Mouse (Mus musculus): ENCODE data around the gene Slc4a2. TPM values are rescaled to one million over a fixed set of nuclear protein-coding genes. Genes with fewer than 3 reads are reported as not detected.

Gene Slc4a2
- polyA plus RNA-seq, 1 experiment from 2014 or later, result 28.7 TPM

DNA sequence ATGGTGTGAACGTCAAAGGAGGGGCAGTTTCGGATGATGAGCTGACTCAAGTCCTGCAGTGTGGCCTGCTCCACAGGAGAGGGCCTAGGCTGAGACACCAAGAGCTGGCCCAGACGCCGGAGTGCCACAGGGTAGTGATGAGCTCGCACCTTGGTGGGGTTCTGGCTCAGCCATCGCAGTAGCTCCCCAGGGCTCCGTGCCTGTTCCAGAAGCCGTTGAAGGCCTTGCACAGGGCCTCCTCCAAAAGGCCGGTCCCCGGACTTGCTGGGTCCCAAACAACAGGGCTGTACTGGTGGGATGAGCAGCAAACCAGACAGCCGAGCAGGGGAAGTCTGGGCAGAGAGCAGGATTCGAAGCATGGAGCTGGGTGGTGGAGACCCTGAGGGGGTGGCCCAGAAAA lies 20.3 kb downstream of the Slc4a2 start:
- Histone ChIP-seq H3K27me3 (ENCODE audit: control insufficient read depth, insufficient read depth, low read length) (no peaks in the 10 kb centered on the region), H3K9me3 (ENCODE audit: control insufficient read depth, low read length) (no peaks in the 10 kb centered on the region), H3K4me2 (ENCODE audit: low read depth, low read length, severe bottlenecking) (peak overlapping the region; percentile 87), H3K9ac (ENCODE audit: low read length) (peak overlapping the region; percentile 97), H3K4me3 (ENCODE audit: low read depth, low read length) (peak overlapping the region; percentile 93), H3K27ac (ENCODE audit: low read depth, low read length) (no peak overlapping the region), H3K36me3 (ENCODE audit: control insufficient read depth, insufficient read depth, low read length) (peaks cover 3% of the 10 kb centered on the region; the same call in 1 of the 2 replicates), H3K4me1 (replicated peaks; ENCODE audit: control insufficient read depth, insufficient read depth, low read length) (peaks cover 19% of the 10 kb centered on the region; the same call in 1 of the 2 replicates)
- 89% methylated on average over 12 of the region's 12 CpGs for WGBS
- no peak for ATAC-seq (replicated peaks; ENCODE audit: low FRiP score)
- no peak for DNase-seq (ENCODE audit: low spot score)

DNA sequence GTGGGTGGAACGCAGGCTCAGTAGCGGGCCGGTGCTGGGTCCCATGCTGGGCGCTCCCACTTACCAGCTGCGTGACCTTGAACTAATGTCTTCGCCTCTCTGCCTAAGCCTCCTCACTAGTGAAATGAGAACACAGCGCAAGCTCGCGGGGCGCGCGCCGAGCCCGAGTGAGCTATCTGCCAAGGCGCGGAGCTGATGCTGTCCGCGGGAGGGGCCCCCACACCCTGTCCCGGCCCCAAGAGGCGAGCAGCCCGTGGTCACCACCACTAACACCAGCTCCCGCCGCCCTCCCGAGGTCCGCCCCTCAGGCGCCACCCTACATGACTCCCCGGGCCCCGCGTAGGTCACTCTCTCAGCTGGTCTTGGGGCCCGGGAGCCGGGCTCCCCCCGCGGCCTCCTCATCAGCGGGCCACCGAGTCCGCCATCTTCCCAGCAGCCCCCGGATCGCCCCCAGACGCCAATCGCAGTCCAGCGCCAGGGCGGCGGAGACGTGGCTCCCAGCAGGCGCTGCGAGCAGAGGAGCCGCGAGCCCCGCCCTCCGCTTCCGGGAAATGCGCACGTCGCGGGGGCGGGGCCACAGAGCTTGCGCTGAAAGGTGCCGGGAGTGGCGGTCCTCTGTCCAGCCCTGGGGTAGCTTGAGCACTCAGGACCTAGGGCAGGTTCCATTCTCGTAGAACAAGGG lies 21.2 kb downstream of the Slc4a2 start, which contains the start of gene Fastk:
Gene Fastk (minus strand): TSS at position 542 of the 682 bp plus-strand sequence.
- H3K4me2 ChIP-seq (ENCODE audit: low read depth, low read length, severe bottlenecking), result peak within 1 kb of the TSS; percentile 87
- peak; percentile 82 for ATAC-seq (replicated peaks; ENCODE audit: low FRiP score)
- DNase-seq (ENCODE audit: low spot score), result peak; percentile 96
- peak within 1 kb of the TSS; percentile 97 for H3K9ac ChIP-seq (ENCODE audit: low read length)
- no peaks in the 10 kb centered on the region for H3K27me3 ChIP-seq (ENCODE audit: control insufficient read depth, insufficient read depth, low read length)
- WGBS, result under 1% methylated on average over 60 of the region's 60 CpGs
- H3K4me3 ChIP-seq (ENCODE audit: low read depth, low read length), result peak within 1 kb of the TSS; percentile 93
- H3K36me3 ChIP-seq (ENCODE audit: control insufficient read depth, insufficient read depth, low read length), result peaks cover 3% of the 10 kb centered on the region; the same call in 1 of the 2 replicates
- H3K4me1 ChIP-seq (replicated peaks; ENCODE audit: control insufficient read depth, insufficient read depth, low read length), result peaks cover 19% of the 10 kb centered on the region; the same call in 1 of the 2 replicates
- no peaks in the 10 kb centered on the region for H3K9me3 ChIP-seq (ENCODE audit: control insufficient read depth, low read length)
- peak within 1 kb of the TSS; percentile 75 for H3K27ac ChIP-seq (ENCODE audit: low read depth, low read length)

DNA sequence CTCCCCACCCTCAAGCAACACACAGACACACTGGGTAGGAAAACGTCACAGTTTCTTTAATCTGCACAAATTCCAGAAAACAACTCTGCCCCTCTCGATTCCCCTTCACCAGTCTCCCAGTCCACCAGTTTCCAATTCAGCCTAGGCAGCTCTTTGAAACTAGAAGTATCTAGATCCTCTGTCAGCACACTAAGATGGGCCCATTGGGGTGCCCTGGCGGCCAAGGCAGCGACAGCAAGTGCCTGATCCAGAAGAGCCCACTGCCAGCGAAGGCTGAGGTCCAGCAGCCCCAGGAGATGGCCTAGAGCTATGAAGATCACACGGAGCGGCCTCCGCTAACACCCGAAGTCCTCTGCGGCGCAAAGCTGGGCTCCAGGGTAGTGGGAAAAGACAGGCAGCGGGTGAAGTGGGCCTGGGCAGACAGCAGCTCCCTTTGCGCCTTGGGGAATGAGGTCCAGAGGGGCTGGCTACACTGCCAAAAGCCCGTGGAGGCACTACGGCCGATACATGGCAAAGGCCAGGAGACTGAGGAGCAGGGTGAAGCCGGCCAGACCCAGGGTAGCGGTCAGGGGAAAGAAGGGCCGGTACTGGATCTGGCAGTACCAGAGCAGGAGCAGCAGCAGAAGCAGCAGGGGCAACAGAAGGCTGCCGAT lies 21.9 kb downstream of the Slc4a2 start:
- 56% methylated on average over 20 of the region's 20 CpGs for WGBS
- no peak for DNase-seq (ENCODE audit: low spot score)
- peaks cover 19% of the 10 kb centered on the region; the same call in 1 of the 2 replicates for H3K4me1 ChIP-seq (replicated peaks; ENCODE audit: control insufficient read depth, insufficient read depth, low read length)

DNA sequence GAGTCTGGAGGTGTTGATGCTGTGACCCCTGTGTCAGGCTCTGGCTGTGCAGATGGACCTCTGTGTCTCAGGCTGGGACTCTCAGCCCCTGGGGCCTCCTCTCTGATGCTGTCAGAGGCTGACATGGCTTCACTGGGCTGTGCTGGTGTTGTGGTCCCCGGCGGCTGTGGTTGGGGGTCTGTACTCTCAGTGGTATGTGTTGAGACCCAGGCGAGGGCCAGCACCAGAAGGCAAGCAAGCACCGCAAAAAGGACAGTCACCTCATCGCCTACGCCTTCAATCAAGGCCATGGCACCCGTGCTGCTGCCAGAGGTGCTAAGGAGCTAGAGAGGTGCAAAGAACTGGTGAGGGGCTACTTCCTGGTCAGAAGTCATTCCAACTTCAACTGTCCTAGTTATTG lies 23.0 kb downstream of the Slc4a2 start:
- Histone ChIP-seq H3K9me3 (ENCODE audit: control insufficient read depth, low read length) (no peaks in the 10 kb centered on the region), H3K4me3 (ENCODE audit: low read depth, low read length) (no peak overlapping the region), H3K9ac (ENCODE audit: low read length) (no peak overlapping the region), H3K4me1 (replicated peaks; ENCODE audit: control insufficient read depth, insufficient read depth, low read length) (peaks cover 24% of the 10 kb centered on the region; the same call in 1 of the 2 replicates), H3K27ac (ENCODE audit: low read depth, low read length) (no peak overlapping the region), H3K36me3 (ENCODE audit: control insufficient read depth, insufficient read depth, low read length) (no peaks in the 10 kb centered on the region; the same call in 1 of the 2 replicates), H3K27me3 (ENCODE audit: control insufficient read depth, insufficient read depth, low read length) (no peaks in the 10 kb centered on the region), H3K4me2 (ENCODE audit: low read depth, low read length, severe bottlenecking) (0 out of 2 replicates have a peak overlapping the region, but pooled peaks have one; percentile 83)
- ATAC-seq (replicated peaks; ENCODE audit: low FRiP score) (no peak), DNase-seq (ENCODE audit: low spot score) (no peak)
- 93% methylated on average over 7 of the region's 7 CpGs for WGBS

More for the DNA sequence above, 21.9 kb downstream of the Slc4a2 start:
- H3K4me2 ChIP-seq (ENCODE audit: low read depth, low read length, severe bottlenecking), result peak overlapping the region; percentile 87
- no peaks in the 10 kb centered on the region for H3K9me3 ChIP-seq (ENCODE audit: control insufficient read depth, low read length)
- H3K4me3 ChIP-seq (ENCODE audit: low read depth, low read length), result peak overlapping the region; percentile 93
- H3K27me3 ChIP-seq (ENCODE audit: control insufficient read depth, insufficient read depth, low read length), result no peaks in the 10 kb centered on the region
- no peak; the same call in 1 of the 2 replicates for ATAC-seq (replicated peaks; ENCODE audit: low FRiP score)
- H3K9ac ChIP-seq (ENCODE audit: low read length), result peak overlapping the region; percentile 97
- H3K27ac ChIP-seq (ENCODE audit: low read depth, low read length), result peak overlapping the region; percentile 63
- H3K36me3 ChIP-seq (ENCODE audit: control insufficient read depth, insufficient read depth, low read length), result peaks cover 3% of the 10 kb centered on the region; the same call in 1 of the 2 replicates

DNA sequence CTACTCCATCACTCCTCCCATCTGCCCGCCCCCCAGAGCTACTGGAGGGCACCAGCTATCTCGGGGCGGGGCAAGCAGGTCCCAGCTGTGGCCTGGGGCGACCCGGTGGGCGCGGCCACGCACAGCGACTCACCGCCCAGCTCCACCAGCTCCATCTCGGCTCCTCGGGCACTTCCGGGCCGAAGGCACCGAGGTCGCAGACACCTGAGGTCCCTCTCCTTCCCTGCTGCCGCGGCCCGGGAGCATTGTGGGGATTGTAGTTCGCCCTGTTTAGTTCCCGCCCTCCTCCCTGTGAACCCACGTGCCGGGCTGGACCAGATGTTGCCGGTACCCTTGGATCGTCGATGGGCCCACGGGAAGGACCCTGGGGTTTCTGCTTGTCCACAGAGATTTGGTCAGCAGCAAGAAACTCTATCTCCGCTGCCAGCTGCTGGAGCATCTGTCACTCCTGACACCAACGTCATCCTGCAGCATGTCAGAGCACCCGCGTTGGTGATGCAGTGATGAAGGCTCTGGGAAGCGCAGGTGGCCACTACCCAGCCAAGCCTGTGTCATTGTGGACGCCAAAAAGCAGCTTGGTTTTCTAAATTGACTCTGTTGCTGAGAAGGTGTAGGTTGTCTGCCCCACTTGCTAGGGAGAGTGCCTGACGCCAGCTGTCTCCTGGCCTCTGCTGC lies 24.1 kb downstream of the Slc4a2 start, which contains the start of gene Tmub1:
Gene Tmub1 (minus strand): TSS at position 231 of the 675 bp plus-strand sequence.
- H3K27ac ChIP-seq (ENCODE audit: low read depth, low read length), result no peak within 1 kb of the TSS
- peak; percentile 48 for ATAC-seq (replicated peaks; ENCODE audit: low FRiP score)
- H3K9ac ChIP-seq (ENCODE audit: low read length), result peak within 1 kb of the TSS; percentile 66
- peaks cover 24% of the 10 kb centered on the region; the same call in 1 of the 2 replicates for H3K4me1 ChIP-seq (replicated peaks; ENCODE audit: control insufficient read depth, insufficient read depth, low read length)
- no peaks in the 10 kb centered on the region for H3K27me3 ChIP-seq (ENCODE audit: control insufficient read depth, insufficient read depth, low read length)
- H3K4me3 ChIP-seq (ENCODE audit: low read depth, low read length), result peak within 1 kb of the TSS; percentile 55
- 3% methylated on average over 34 of the region's 34 CpGs for WGBS
- H3K36me3 ChIP-seq (ENCODE audit: control insufficient read depth, insufficient read depth, low read length), result no peaks in the 10 kb centered on the region
- H3K9me3 ChIP-seq (ENCODE audit: control insufficient read depth, low read length), result no peaks in the 10 kb centered on the region
- peak; percentile 86 for DNase-seq (ENCODE audit: low spot score)
- peak within 1 kb of the TSS; percentile 83 for H3K4me2 ChIP-seq (ENCODE audit: low read depth, low read length, severe bottlenecking)

DNA sequence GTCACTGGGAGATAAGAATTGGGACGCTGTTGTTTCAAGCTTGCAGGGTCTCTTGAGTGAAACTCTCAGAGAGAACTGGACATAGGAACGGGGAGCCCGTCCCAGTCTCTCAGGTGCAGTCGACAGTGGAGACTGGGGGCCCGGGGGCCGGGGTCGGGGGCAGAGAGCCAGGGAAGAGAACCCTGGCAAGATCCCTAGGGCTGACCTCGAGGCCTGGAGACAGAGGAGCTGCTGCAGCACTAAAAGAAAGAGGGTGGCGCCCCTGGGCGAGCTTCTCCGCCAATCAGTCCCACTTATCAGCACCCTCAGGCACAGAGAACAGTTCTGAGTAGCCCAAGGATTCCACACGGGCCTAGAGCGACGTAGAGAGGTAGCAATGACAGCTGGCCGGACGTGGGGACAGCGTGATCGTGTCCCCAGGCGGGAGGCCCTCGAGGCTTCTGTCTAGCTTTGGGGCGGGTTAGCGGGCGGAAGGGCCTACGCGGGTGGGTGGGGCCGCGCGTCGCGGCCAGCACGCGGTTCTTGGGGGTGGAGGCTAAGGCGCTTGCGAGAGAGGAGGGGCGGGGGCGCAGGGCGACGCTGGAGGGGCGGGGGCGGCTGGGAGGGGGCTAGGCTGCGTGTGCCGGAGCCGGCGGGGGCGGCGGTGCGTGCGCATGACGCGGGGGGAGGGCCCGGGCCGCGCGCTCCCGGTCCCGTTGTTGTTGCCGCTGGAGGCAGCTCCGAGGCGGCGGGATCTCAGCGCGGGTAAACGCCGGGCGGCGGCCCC lies 27.8 kb downstream of the Slc4a2 start:
- peak overlapping the region; percentile 86 for H3K27ac ChIP-seq (ENCODE audit: low read depth, low read length)
- peak overlapping the region; percentile 98 for H3K4me2 ChIP-seq (ENCODE audit: low read depth, low read length, severe bottlenecking)
- DNase-seq (ENCODE audit: low spot score) (peak; percentile 95), ATAC-seq (replicated peaks; ENCODE audit: low FRiP score) (peak; percentile 73)
- WGBS, result 3% methylated on average over 50 of the region's 66 CpGs
- peak overlapping the region; percentile 93 for H3K4me3 ChIP-seq (ENCODE audit: low read depth, low read length)
- no peaks in the 10 kb centered on the region for H3K9me3 ChIP-seq (ENCODE audit: control insufficient read depth, low read length)
- H3K27me3 ChIP-seq (ENCODE audit: control insufficient read depth, insufficient read depth, low read length), result no peaks in the 10 kb centered on the region
- H3K4me1 ChIP-seq (replicated peaks; ENCODE audit: control insufficient read depth, insufficient read depth, low read length), result peaks cover 36% of the 10 kb centered on the region
- no peaks in the 10 kb centered on the region for H3K36me3 ChIP-seq (ENCODE audit: control insufficient read depth, insufficient read depth, low read length)
- H3K9ac ChIP-seq (ENCODE audit: low read length), result peak overlapping the region; percentile 93

DNA sequence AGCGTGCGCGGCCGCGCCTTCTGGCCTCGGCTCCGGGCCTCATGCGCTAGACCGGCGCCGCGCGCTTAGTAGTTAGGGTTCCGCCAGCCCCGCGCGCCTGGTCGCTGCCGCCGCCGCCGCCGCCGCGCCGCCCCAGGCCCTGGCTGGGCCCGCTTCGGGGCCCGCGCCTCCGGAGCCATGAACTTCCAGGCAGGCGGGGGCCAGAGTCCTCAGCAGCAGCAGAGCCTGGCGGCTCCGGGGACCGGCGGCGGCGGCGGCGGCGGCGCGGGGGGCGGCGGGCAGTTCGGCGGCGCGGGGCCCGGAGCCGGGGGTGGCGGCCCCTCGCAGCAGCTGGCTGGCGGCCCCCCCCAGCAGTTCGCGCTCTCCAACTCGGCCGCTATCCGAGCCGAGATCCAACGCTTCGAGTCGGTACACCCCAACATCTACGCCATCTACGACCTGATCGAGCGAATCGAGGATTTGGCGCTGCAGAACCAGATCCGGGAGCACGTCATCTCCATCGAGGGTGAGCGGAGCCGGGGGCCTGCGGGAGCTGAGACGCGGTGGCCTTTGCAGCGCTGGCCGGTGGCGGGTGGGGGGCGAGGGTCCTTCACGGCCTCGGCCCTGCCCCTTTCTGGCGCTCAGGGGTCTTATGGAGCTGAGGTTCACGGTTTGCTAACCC lies 28.5 kb downstream of the Slc4a2 start, which contains the start of gene Agap3:
Gene Agap3 (plus strand): TSS at position 148 of the 661 bp plus-strand sequence.
- peak within 1 kb of the TSS; percentile 86 for H3K27ac ChIP-seq (ENCODE audit: low read depth, low read length)
- ATAC-seq (replicated peaks; ENCODE audit: low FRiP score), result peak; percentile 55
- H3K9ac ChIP-seq (ENCODE audit: low read length), result peak within 1 kb of the TSS; percentile 93
- H3K4me3 ChIP-seq (ENCODE audit: low read depth, low read length), result peak within 1 kb of the TSS; percentile 93
- no peaks in the 10 kb centered on the region; the same call in 1 of the 2 replicates for H3K36me3 ChIP-seq (ENCODE audit: control insufficient read depth, insufficient read depth, low read length)
- DNase-seq (ENCODE audit: low spot score), result peak; percentile 74
- peaks cover 36% of the 10 kb centered on the region for H3K4me1 ChIP-seq (replicated peaks; ENCODE audit: control insufficient read depth, insufficient read depth, low read length)
- peak within 1 kb of the TSS; percentile 98 for H3K4me2 ChIP-seq (ENCODE audit: low read depth, low read length, severe bottlenecking)
- 1% methylated on average over 52 of the region's 85 CpGs for WGBS
- H3K27me3 ChIP-seq (ENCODE audit: control insufficient read depth, insufficient read depth, low read length), result no peaks in the 10 kb centered on the region
- no peaks in the 10 kb centered on the region for H3K9me3 ChIP-seq (ENCODE audit: control insufficient read depth, low read length)

Measured in forebrain, embryonic 11.5 days (tissue).